Mouse (Mus musculus): ENCODE data around the gene Ano9. TPM values are rescaled to one million over a fixed set of nuclear protein-coding genes. Genes with fewer than 3 reads are reported as not detected.

The Ano9 gene
- total RNA-seq, 2 experiments from 2014 or later = 0.10 to 0.14 TPM

GRCm38 (mm10) chr7:141068351-141068750, 49.3 kb downstream of the Ano9 start:
- no peak for DNase-seq
- intact Hi-C loops (cut with DNase I) = loop anchor here (5.0 kb wide), 1 partner anchor 226 kb away; no protein-coding TSS in a partner anchor

- DNase-seq = no peak
- intact Hi-C loops (cut with DNase I) = no loop called here
Observed at GRCm38 (mm10) chr7:141064576-141064975, 53.0 kb downstream of the Ano9 start.

- DNase-seq = no peak
- intact Hi-C loops (cut with DNase I) = no loop called here
Observed at GRCm38 (mm10) chr7:141064175-141064574, 53.4 kb downstream of the Ano9 start.

GRCm38 (mm10) chr7:141063353-141063752, 54.3 kb downstream of the Ano9 start:
- DNase-seq = no peak
- intact Hi-C loops (cut with DNase I) = no loop called here

- intact Hi-C loops (cut with DNase I) = no loop called here
- DNase-seq = no peak
Observed at GRCm38 (mm10) chr7:141062525-141062924, 55.1 kb downstream of the Ano9 start.

- intact Hi-C loops (cut with DNase I) = no loop called here
- no peak for DNase-seq
Observed at GRCm38 (mm10) chr7:141061269-141061692, 56.3 kb downstream of the Ano9 start.

GRCm38 (mm10) chr7:141060426-141061242, 57.0 kb downstream of the Ano9 start, which contains the start of gene B4galnt4:
Gene B4galnt4 (plus strand): TSS chr7:141061104.
- peak; percentile 50 to 61 for DNase-seq
- intact Hi-C loops (cut with DNase I) = no loop called here

- DNase-seq = no peak
- intact Hi-C loops (cut with DNase I) = no loop called here
Observed at GRCm38 (mm10) chr7:141059929-141060328, 57.7 kb downstream of the Ano9 start.

- intact Hi-C loops (cut with DNase I) = no loop called here
- no peak for DNase-seq
Observed at GRCm38 (mm10) chr7:141058601-141059341, 58.8 kb downstream of the Ano9 start.

- DNase-seq = no peak
- intact Hi-C loops (cut with DNase I) = no loop called here
Observed at GRCm38 (mm10) chr7:141057541-141057940, 60.1 kb downstream of the Ano9 start.

GRCm38 (mm10) chr7:141056976-141057375, 60.6 kb downstream of the Ano9 start:
- intact Hi-C loops (cut with DNase I) = no loop called here
- no peak for DNase-seq

- DNase-seq = no peak
- intact Hi-C loops (cut with DNase I) = no loop called here
Observed at GRCm38 (mm10) chr7:141055785-141056184, 61.8 kb downstream of the Ano9 start.

GRCm38 (mm10) chr7:141052421-141052820, 65.2 kb downstream of the Ano9 start:
- DNase-seq = no peak
- intact Hi-C loops (cut with DNase I) = no loop called here

- DNase-seq = no peak
- intact Hi-C loops (cut with DNase I) = no loop called here
Observed at GRCm38 (mm10) chr7:141052016-141052415, 65.6 kb downstream of the Ano9 start.

Other genes starting within 250 kb of the Ano9 start
- 100 to 1,000 TPM; 111 to 114 TPM for gene Psmd13, start 235.8 kb downstream of the Ano9 start, total RNA-seq (2021)
- 10 to 100 TPM; 53.4 to 58.2 TPM for gene Sirt3, start 235.5 kb downstream of the Ano9 start, total RNA-seq (2021)
- gene Cox8b, start 217.4 kb downstream of the Ano9 start, total RNA-seq (2021) = 1,000 to 10,000 TPM; 1,771 to 1,883 TPM
- not detected for gene Nlrp6, start 196.9 kb downstream of the Ano9 start, total RNA-seq (2021)
- gene Pgghg, start 176.4 kb downstream of the Ano9 start, total RNA-seq (2021) = 1 to 10 TPM; 7.7 to 8.6 TPM
- gene Ifitm5, start 167.5 kb downstream of the Ano9 start, total RNA-seq (2021) = 1 to 10 TPM in 1 of 2 experiments, not detected in 1; 1.1 TPM
- gene Gm45717, start 161.9 kb downstream of the Ano9 start, total RNA-seq (2021) = not detected
- gene Ifitm2, start 161.8 kb downstream of the Ano9 start, total RNA-seq (2021) = 100 to 1,000 TPM; 168 to 187 TPM
- gene Ifitm1, start 150.6 kb downstream of the Ano9 start, total RNA-seq (2021) = 1 to 10 TPM; 2.4 to 3.8 TPM
- 100 to 1,000 TPM; 104 to 117 TPM for gene Ifitm3, start 107.0 kb downstream of the Ano9 start, total RNA-seq (2021)
- gene Ifitm6, start 99.9 kb downstream of the Ano9 start, total RNA-seq (2021) = under 1 TPM in 1 of 2 experiments, not detected in 1; 0.69 TPM
- not detected for gene Gm17387, start 88.7 kb downstream of the Ano9 start, total RNA-seq (2021)
- under 1 TPM in 1 of 2 experiments, not detected in 1; 0.22 TPM for gene B4galnt4, start 56.7 kb downstream of the Ano9 start, total RNA-seq (2021)
- gene Pkp3, start 39.6 kb downstream of the Ano9 start, total RNA-seq (2021) = under 1 TPM in 1 of 2 experiments, not detected in 1; 0.24 TPM
- 1 to 10 TPM; 6.7 to 8.2 TPM for gene Sigirr, start 17.2 kb downstream of the Ano9 start, total RNA-seq (2021)
- gene Ptdss2, start 4.6 kb upstream of the Ano9 start, total RNA-seq (2021) = 10 to 100 TPM; 37.4 to 45.9 TPM
- gene Rnh1, start 55.1 kb upstream of the Ano9 start, total RNA-seq (2021) = 10 to 100 TPM; 72.9 to 75.3 TPM
- gene Hras, start 76.2 kb upstream of the Ano9 start, total RNA-seq (2021) = 100 to 1,000 TPM; 102 to 114 TPM
- gene Lrrc56, start 76.4 kb upstream of the Ano9 start, total RNA-seq (2021) = 1 to 10 TPM; 3.3 to 4.0 TPM
- gene Lmntd2, start 96.3 kb upstream of the Ano9 start, total RNA-seq (2021) = not detected
- 1 to 10 TPM; 1.9 to 4.9 TPM for gene Rassf7, start 98.1 kb upstream of the Ano9 start, total RNA-seq (2021)
- 10 to 100 TPM; 46.1 to 47.4 TPM for gene Phrf1, start 111.0 kb upstream of the Ano9 start, total RNA-seq (2021)
- 1 to 10 TPM; 1.7 TPM for gene Irf7, start 148.7 kb upstream of the Ano9 start, total RNA-seq (2021)
- not detected for gene Cdhr5, start 159.0 kb upstream of the Ano9 start, total RNA-seq (2021)
- under 1 TPM in 1 of 2 experiments, not detected in 1; 0.48 TPM for gene Sct, start 161.3 kb upstream of the Ano9 start, total RNA-seq (2021)
- gene Drd4, start 174.2 kb upstream of the Ano9 start, total RNA-seq (2021) = not detected
- gene Deaf1, start 209.9 kb upstream of the Ano9 start, total RNA-seq (2021) = 10 to 100 TPM; 25.0 to 27.0 TPM
- 10 to 100 TPM; 13.5 to 14.7 TPM for gene Tmem80, start 209.9 kb upstream of the Ano9 start, total RNA-seq (2021)
- gene Eps8l2, start 221.1 kb upstream of the Ano9 start, total RNA-seq (2021) = 1 to 10 TPM; 2.8 to 3.0 TPM

Measured in heart, postnatal 10 days (tissue).